Mouse (Mus musculus): ENCODE measurements around the gene Abcb11.
A peak's percentile ranks its signal among the peaks of the same experiment; 100 is the strongest.

The Abcb11 gene

GRCm38 (mm10) chr2:69264069-69264618 lies 78.3 kb downstream of the Abcb11 start:
- no peak for DNase-seq

- DNase-seq, result no peak
Observed at GRCm38 (mm10) chr2:69248221-69248755, 94.1 kb downstream of the Abcb11 start.

- DNase-seq, result no peak
Observed at GRCm38 (mm10) chr2:69247081-69247480, 95.3 kb downstream of the Abcb11 start.

GRCm38 (mm10) chr2:69244924-69245323 lies 97.5 kb downstream of the Abcb11 start:
- no peak for DNase-seq

DNA sequence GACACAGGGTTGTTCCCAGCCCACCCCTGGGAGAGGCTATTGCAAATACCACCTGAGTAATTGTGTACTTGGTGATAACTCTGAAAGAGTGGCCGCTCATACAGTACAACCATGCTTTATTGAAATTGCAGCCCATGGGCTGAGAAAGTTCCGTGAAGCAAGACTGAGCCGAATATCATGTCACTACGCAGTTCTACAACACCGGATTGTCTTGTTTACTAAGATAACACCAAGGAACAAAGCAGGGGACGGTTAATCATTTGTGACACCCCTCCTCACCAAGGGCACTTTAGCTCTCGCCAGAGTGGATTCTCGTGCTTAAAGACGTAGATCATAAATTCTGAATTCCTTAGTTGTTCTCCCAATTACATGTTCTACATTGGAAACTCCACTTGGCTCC lies 103.1 kb downstream of the Abcb11 start:
- no peak for DNase-seq

DNA sequence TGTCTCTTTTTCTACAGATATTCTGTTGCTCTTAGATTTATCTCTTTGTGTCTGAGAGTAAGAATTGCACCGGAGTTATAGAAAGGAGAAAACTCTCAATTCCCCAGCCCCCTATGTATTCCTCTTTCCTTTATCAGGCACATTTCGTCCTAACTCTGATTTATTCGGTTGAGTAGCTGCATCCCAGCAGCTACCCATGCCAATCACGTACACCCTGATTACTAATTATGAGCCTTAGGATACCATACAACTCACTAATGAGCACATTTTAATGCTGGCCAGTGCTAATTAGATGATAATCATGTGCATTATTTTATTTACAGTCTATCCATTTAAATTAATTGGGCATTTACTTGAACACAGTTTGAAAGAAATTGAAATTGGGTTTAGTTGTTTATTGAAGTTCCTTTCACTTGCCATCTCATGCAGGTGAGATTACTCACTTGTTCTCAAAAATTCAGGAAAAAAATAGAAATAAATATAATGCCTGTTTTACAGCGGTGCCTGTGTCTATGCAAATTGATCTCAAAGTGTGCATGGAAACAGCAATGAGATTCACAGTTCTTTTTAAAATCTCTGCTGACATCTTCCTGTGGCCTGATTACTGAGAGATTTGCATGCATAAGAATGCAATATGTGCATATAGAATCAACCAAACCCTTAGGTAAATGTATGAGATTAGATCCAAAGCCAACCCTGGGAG lies 107.3 kb downstream of the Abcb11 start:
- no peak for DNase-seq

DNA sequence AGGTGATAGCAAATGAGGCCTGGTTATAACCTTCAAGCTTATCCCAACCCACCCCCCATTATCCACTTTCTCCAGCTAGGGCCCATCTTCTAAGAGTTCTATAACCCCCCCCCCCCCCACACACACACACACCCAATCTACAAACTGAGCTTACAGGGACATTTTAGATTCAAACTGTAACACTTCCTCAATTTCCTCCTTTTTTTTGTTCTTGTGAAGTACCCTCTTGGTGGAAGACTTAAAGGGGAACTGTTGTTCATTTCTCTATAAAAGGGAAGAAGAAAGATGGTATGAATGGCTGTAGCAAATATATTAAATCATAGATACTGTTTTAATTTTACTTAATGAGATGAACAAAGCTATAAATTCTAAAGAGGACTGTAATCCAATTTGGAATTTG lies 110.3 kb downstream of the Abcb11 start:
- no peak for DNase-seq

DNA sequence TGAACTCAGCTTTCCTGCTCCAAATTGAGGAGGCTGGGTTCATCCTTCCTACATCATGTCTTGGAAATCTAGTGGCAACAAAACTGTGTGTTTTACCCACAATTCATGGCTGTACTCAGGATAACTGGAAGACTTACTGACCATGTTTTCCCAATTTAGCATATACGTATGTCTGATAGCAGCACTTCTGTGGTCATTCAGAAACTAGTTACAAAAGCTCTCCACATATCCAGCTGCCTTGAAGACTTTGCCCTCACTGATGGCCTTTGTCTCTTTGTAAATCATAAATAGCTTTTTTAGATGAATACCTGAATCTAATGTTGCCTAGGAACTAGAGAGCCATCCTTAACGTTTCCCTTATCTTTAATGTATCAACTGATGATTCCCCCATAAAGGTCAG lies 112.3 kb downstream of the Abcb11 start:
- no peak for DNase-seq

DNA sequence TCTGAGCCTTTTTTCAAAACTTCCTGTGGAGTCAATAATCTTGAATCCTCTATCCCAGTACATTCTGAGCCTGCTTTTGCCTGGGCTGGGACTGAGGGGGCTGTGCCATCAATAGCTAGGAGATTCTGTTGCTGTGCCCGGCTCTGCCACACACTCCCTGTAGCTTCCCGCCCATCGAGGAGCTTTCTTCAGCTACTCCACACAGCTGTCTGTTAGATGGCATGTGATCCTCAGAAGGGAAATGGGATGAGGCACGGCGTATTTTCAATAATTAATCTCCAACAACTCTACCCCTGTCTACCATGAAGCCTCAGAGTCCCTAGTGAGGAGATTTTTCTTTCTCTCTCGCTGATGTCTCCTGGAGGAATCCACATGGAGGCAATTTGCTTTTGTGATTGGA lies 113.8 kb downstream of the Abcb11 start:
- DNase-seq, result no peak

DNA sequence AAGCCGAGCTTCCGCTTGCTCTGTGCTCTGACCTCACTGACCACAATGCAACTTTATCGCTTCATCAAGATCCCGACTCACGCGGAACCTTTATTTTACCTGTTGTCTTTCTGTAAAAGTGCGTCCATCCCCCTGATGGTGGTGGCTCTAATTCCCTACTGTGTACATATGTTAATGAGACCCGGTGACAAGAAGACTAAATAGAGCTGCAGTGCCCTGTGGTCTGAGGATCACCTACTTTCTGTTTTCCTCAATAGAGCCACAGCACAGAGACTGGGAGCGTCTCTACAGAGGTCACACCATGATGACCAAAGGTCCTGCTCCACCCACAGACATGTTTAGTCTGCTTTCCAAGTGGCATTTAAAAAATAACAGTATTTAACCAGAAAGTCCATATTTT lies 115.5 kb downstream of the Abcb11 start:
- DNase-seq, result no peak

DNA sequence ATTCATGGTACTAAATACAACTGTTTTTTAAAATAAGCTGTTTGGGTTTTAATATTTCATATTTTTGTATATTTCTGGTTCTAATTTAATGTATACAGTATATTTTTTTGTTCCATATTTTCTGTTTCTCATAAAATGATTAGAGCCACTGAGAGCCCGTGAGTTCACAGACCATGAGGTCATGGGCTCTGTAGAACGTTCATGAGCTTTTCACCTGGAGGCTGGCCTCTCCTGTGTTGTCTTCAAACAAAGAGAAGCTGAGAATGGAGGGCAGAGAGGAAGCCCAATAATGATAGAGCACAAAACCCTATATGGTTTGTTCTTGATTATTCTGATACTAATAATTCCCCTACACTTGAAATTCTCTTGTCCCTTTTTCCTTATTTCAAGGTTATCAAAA lies 117.7 kb downstream of the Abcb11 start:
- DNase-seq, result no peak

- no peak for DNase-seq
Observed at GRCm38 (mm10) chr2:69222815-69223214, 119.6 kb downstream of the Abcb11 start.

- no peak for DNase-seq
Observed at GRCm38 (mm10) chr2:69221868-69222416, 120.5 kb downstream of the Abcb11 start.

GRCm38 (mm10) chr2:69215242-69215641 lies 127.2 kb downstream of the Abcb11 start:
- no peak for DNase-seq

DNA sequence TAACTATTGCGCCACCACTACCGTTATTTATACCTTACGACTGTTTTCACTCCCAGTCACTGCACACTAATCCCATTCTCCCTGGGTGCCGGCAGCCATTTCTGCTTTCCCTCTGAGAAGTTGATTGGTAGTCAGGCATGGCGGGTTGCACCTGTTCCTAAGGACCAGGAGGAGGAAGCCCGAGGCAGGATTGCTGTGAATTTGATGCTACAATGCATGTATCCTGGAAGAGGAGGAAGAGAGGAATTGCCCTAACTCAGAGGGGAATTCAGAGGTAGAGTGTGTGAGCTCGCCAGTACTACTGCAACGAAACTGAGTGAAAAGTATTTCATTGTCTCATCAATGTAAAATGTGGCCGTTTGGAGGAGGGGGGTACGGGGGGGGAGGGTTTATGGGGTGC lies 129.8 kb downstream of the Abcb11 start:
- DNase-seq, result no peak

DNA sequence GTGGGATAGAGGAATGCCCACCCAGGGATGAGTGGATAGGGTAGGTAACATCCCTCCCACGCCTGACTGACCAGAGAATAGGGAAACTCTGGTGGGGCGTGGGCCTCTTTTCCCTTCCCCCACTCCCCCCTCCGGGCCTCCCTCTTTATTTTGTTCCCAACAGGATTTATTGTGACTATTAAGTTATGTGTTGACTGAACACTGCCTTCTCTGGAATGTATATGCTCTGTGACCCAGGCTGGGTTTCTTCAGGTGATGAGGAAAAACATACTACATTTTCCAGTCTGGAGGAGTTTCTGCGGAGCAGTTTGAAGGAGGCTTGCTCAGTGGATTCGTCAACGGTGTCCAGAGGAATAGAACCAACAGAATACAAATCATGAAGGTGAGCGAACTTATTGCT lies 131.6 kb downstream of the Abcb11 start, which contains the start of gene G6pc2:
Gene G6pc2, plus strand, starts transcription at position 301 of the 400 bp plus-strand sequence.
- no peak for DNase-seq

DNA sequence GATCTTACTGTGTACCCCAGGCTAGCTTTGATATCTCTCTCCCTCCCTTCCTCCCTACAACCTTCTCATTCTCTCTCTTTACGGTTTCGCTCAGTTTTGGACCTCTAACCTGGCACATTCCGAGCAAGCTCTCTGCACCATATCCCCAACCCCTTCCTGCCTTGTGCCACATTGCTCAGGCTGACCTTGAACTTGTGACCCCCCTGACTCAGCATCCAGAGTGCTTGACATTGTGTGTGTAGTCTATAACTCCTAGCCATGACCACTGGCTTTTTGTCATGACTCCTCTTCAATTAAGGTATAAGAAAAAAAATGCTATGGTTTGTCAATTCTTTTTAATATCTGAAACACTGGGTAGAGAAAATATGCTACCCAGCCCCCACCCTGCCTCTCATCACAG lies 132.7 kb downstream of the Abcb11 start:
- no peak for DNase-seq

GRCm38 (mm10) chr2:69206523-69206922 lies 135.9 kb downstream of the Abcb11 start:
- DNase-seq, result peak; percentile 70

GRCm38 (mm10) chr2:69205791-69206351 lies 136.5 kb downstream of the Abcb11 start, which contains the start of gene Spc25:
Gene Spc25, minus strand, starts transcription at chr2:69206194.
- DNase-seq, result peak; percentile 93

GRCm38 (mm10) chr2:69205185-69205584 lies 137.2 kb downstream of the Abcb11 start:
- DNase-seq, result peak; percentile 12

- DNase-seq, result no peak
Observed at GRCm38 (mm10) chr2:69193555-69193954, 148.9 kb downstream of the Abcb11 start.

- DNase-seq, result no peak
Observed at GRCm38 (mm10) chr2:69191059-69191458, 151.4 kb downstream of the Abcb11 start.

DNA sequence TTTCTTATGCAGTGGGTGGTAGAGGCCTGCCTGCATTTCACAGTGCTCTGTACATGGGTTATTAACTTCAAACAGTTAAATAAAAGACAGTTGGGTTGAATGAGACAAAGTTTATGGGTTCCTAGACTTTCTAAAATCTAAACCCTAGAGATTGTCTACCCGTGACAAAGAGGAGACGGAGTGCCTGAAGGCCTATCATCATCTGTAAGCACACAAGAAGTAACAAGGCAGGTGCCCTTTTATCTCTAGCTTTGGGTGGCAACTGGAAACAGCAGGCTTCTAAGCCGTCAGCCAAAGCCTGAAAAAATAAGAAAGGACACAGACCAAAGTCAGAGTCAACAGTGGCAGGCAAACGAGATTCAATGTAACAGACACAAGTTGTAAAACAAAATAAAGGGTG lies 153.2 kb downstream of the Abcb11 start:
- DNase-seq, result no peak

DNA sequence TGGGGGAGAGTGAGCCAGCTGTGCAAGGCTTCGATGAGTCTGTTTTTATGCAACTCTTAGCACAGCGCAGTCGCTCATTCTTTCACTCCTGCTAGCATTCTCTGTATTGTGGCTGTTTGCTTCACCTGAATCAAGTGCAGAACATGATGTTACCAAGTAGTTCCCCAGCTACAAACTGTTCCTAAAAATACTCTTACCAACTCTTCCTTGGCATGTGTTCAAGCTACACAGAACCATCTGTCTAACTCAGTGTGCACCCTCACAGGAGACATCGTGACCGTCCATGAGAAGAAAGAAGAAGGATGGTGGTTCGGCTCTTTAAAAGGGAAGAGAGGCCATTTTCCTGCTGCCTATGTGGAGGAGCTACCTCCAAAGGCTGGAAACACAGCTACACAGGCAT lies 153.7 kb downstream of the Abcb11 start:
- DNase-seq, result no peak
